Mouse (Mus musculus): ENCODE results near the gene Itgam. TPM values are rescaled to one million over a fixed set of nuclear protein-coding genes. Genes with fewer than 3 reads are reported as not detected.

The Itgam gene
- polyA plus RNA-seq, 1 experiment, result 4.6 TPM

- H3K4me1 ChIP-seq (ENCODE audit: control insufficient read depth, insufficient read depth, insufficient read length, low read length), result no peaks in the 10 kb centered on the region
- H3K27ac ChIP-seq (replicated peaks; ENCODE audit: low read depth, low read length), result no peak overlapping the region
- no peak overlapping the region for H3K4me3 ChIP-seq (ENCODE audit: insufficient read depth, low read depth, low read length)
These were observed 26.7 kb downstream of the Itgam start for GRCm38 (mm10) chr7:128089141-128089540.

- no peak overlapping the region for H3K27ac ChIP-seq (replicated peaks; ENCODE audit: low read depth, low read length)
- no peaks in the 10 kb centered on the region for H3K4me1 ChIP-seq (ENCODE audit: control insufficient read depth, insufficient read depth, insufficient read length, low read length)
- no peak overlapping the region for H3K4me3 ChIP-seq (ENCODE audit: insufficient read depth, low read depth, low read length)
These were observed 35.7 kb downstream of the Itgam start for GRCm38 (mm10) chr7:128098135-128098534.

GRCm38 (mm10) chr7:128100742-128101357, 38.4 kb downstream of the Itgam start:
- Histone ChIP-seq H3K4me1 (ENCODE audit: control insufficient read depth, insufficient read depth, insufficient read length, low read length) (no peaks in the 10 kb centered on the region), H3K27ac (replicated peaks; ENCODE audit: low read depth, low read length) (no peak overlapping the region), H3K4me3 (ENCODE audit: insufficient read depth, low read depth, low read length) (no peak overlapping the region)

- Histone ChIP-seq H3K4me3 (ENCODE audit: insufficient read depth, low read depth, low read length) (no peak overlapping the region), H3K4me1 (ENCODE audit: control insufficient read depth, insufficient read depth, insufficient read length, low read length) (no peaks in the 10 kb centered on the region), H3K27ac (replicated peaks; ENCODE audit: low read depth, low read length) (no peak overlapping the region)
These were observed 42.8 kb downstream of the Itgam start for GRCm38 (mm10) chr7:128105246-128105645.

GRCm38 (mm10) chr7:128107462-128107861, 45.0 kb downstream of the Itgam start:
- Histone ChIP-seq H3K4me1 (ENCODE audit: control insufficient read depth, insufficient read depth, insufficient read length, low read length) (no peaks in the 10 kb centered on the region), H3K4me3 (ENCODE audit: insufficient read depth, low read depth, low read length) (no peak overlapping the region), H3K27ac (replicated peaks; ENCODE audit: low read depth, low read length) (no peak overlapping the region)

GRCm38 (mm10) chr7:128110314-128110713, 47.9 kb downstream of the Itgam start:
- no peak overlapping the region for H3K27ac ChIP-seq (replicated peaks; ENCODE audit: low read depth, low read length)
- H3K4me3 ChIP-seq (ENCODE audit: insufficient read depth, low read depth, low read length), result no peak overlapping the region
- H3K4me1 ChIP-seq (ENCODE audit: control insufficient read depth, insufficient read depth, insufficient read length, low read length), result no peaks in the 10 kb centered on the region

- Histone ChIP-seq H3K27ac (replicated peaks; ENCODE audit: low read depth, low read length) (no peak overlapping the region), H3K4me1 (ENCODE audit: control insufficient read depth, insufficient read depth, insufficient read length, low read length) (no peaks in the 10 kb centered on the region), H3K4me3 (ENCODE audit: insufficient read depth, low read depth, low read length) (no peak overlapping the region)
These were observed 49.7 kb downstream of the Itgam start for GRCm38 (mm10) chr7:128112131-128112530.

GRCm38 (mm10) chr7:128114371-128115105, 52.1 kb downstream of the Itgam start:
- no peaks in the 10 kb centered on the region for H3K4me1 ChIP-seq (ENCODE audit: control insufficient read depth, insufficient read depth, insufficient read length, low read length)
- no peak overlapping the region for H3K4me3 ChIP-seq (ENCODE audit: insufficient read depth, low read depth, low read length)

GRCm38 (mm10) chr7:128115211-128115958, 52.9 kb downstream of the Itgam start:
- no peak overlapping the region for H3K4me3 ChIP-seq (ENCODE audit: insufficient read depth, low read depth, low read length)
- H3K27ac ChIP-seq (replicated peaks; ENCODE audit: low read depth, low read length), result no peak overlapping the region
- no peaks in the 10 kb centered on the region for H3K4me1 ChIP-seq (ENCODE audit: control insufficient read depth, insufficient read depth, insufficient read length, low read length)

More at GRCm38 (mm10) chr7:128114371-128115105, 52.1 kb downstream of the Itgam start:
- no peak overlapping the region for H3K27ac ChIP-seq (replicated peaks; ENCODE audit: low read depth, low read length)

- no peak overlapping the region for H3K4me3 ChIP-seq (ENCODE audit: insufficient read depth, low read depth, low read length)
- no peak overlapping the region for H3K27ac ChIP-seq (replicated peaks; ENCODE audit: low read depth, low read length)
- no peaks in the 10 kb centered on the region for H3K4me1 ChIP-seq (ENCODE audit: control insufficient read depth, insufficient read depth, insufficient read length, low read length)
These were observed 54.0 kb downstream of the Itgam start for GRCm38 (mm10) chr7:128116396-128116795.

GRCm38 (mm10) chr7:128119726-128120490, 57.5 kb downstream of the Itgam start:
- H3K27ac ChIP-seq (replicated peaks; ENCODE audit: low read depth, low read length), result no peak overlapping the region
- H3K4me3 ChIP-seq (ENCODE audit: insufficient read depth, low read depth, low read length), result no peak overlapping the region
- H3K4me1 ChIP-seq (ENCODE audit: control insufficient read depth, insufficient read depth, insufficient read length, low read length), result no peaks in the 10 kb centered on the region

GRCm38 (mm10) chr7:128128741-128129720, 66.6 kb downstream of the Itgam start, which contains the start of gene Itgax:
Gene Itgax, plus strand, starts transcription at chr7:128129547.
- Histone ChIP-seq H3K27ac (replicated peaks; ENCODE audit: low read depth, low read length) (no peak within 1 kb of the TSS), H3K4me1 (ENCODE audit: control insufficient read depth, insufficient read depth, insufficient read length, low read length) (no peaks in the 10 kb centered on the region), H3K4me3 (ENCODE audit: insufficient read depth, low read depth, low read length) (no peak within 1 kb of the TSS)

- Histone ChIP-seq H3K4me3 (ENCODE audit: insufficient read depth, low read depth, low read length) (no peak overlapping the region), H3K4me1 (ENCODE audit: control insufficient read depth, insufficient read depth, insufficient read length, low read length) (no peaks in the 10 kb centered on the region), H3K27ac (replicated peaks; ENCODE audit: low read depth, low read length) (no peak overlapping the region)
These were observed 69.7 kb downstream of the Itgam start for GRCm38 (mm10) chr7:128132148-128132547.

- no peaks in the 10 kb centered on the region for H3K4me1 ChIP-seq (ENCODE audit: control insufficient read depth, insufficient read depth, insufficient read length, low read length)
- no peak overlapping the region for H3K4me3 ChIP-seq (ENCODE audit: insufficient read depth, low read depth, low read length)
- no peak overlapping the region for H3K27ac ChIP-seq (replicated peaks; ENCODE audit: low read depth, low read length)
These were observed 71.2 kb downstream of the Itgam start for GRCm38 (mm10) chr7:128133596-128133995.
